Mouse (Mus musculus) brain, embryonic 14.5 days (tissue): ENCODE results near the gene Shank1.

Experiments
- CTCF ChIP-seq: fragments of 200-500 bp; IDR thresholded peaks from 2 replicates; pipeline ENCODE4 v1.5.1; 2012; ENCODE audit warnings: inconsistent platforms, mild to moderate bottlenecking, moderate library complexity, borderline replicate concordance; ENCODE audit not compliant: insufficient read depth, insufficient read length; ENCODE audit errors: extremely low read depth
- POLR2A ChIP-seq: fragments of 200-500 bp; IDR thresholded peaks from 2 replicates; pipeline ENCODE4 v1.6.1; 2012; ENCODE audit warnings: mild to moderate bottlenecking, inconsistent platforms, borderline replicate concordance; ENCODE audit not compliant: poor library complexity, insufficient read depth, insufficient read length, severe bottlenecking; ENCODE audit errors: extremely low read depth

GRCm38 (mm10) chr7:44383980-44384715 lies 74.1 kb downstream of the Shank1 start, which contains the start of gene Syt3:
- TF ChIP-seq CTCF: no peak
- no peak for TF ChIP-seq POLR2A
